Mouse (Mus musculus) liver, embryonic 13.5 days (tissue): ENCODE measurements at regions not wholly inside any gene's neighbourhood (a gene's known extent, or its start where the extent isn't known, plus 50 kb on each side); places are given as distances from the start of the nearest gene placed in this dataset.
"Not testable (repeated sequence)": the region's sequence is repeated elsewhere in the genome, so short reads cannot be mapped to it uniquely, and the experiment has no call there.

Source experiments
- ATAC-seq: fragments of 200-750 bp; cut with Nextera tagmentation; 2 replicates; pipeline ENCODE4 v1.8.0; 2017; ENCODE audit warnings: low read depth, mild to moderate bottlenecking, moderate number of reproducible peaks, moderate library complexity
- DNase-seq: peaks from one replicate; pipeline ENCODE4 v3.0.0; 2022
- H3K27ac ChIP-seq: fragments of 300-500 bp; sonication (generic); 2 replicates; pipeline ENCODE4 v1.5.1; 2015; ENCODE audit warnings: moderate library complexity, mild to moderate bottlenecking, inconsistent platforms
- H3K27me3 ChIP-seq: fragments of 300-500 bp; sonication (generic); 2 replicates; pipeline ENCODE4 v1.6.1; 2015; ENCODE audit warnings: mild to moderate bottlenecking, inconsistent platforms
- H3K36me3 ChIP-seq: fragments of 300-500 bp; sonication (generic); 2 replicates; pipeline ENCODE4 v1.6.1; 2015; ENCODE audit warnings: mild to moderate bottlenecking, inconsistent platforms
- H3K4me1 ChIP-seq: fragments of 300-500 bp; sonication (generic); replicated peaks from 2 replicates; pipeline ENCODE4 v1.6.1; 2015; ENCODE audit warnings: inconsistent platforms
- H3K4me2 ChIP-seq: fragments of 300-500 bp; sonication (generic); 2 replicates; pipeline ENCODE4 v1.6.1; 2015; ENCODE audit warnings: inconsistent platforms, mild to moderate bottlenecking, moderate library complexity
- H3K4me3 ChIP-seq: fragments of 300-500 bp; sonication (generic); replicated peaks from 2 replicates; pipeline ENCODE4 v1.5.1; 2015; ENCODE audit warnings: mild to moderate bottlenecking, inconsistent platforms
- H3K9ac ChIP-seq: fragments of 300-500 bp; sonication (generic); 2 replicates; pipeline ENCODE4 v1.6.1; 2015; ENCODE audit warnings: mild to moderate bottlenecking, inconsistent platforms
- H3K9me3 ChIP-seq: fragments of 300-500 bp; sonication (generic); replicated peaks from 2 replicates; pipeline ENCODE4 v1.6.1; 2016; ENCODE audit warnings: inconsistent platforms
- WGBS: fragments of 180-500 bp; shearing (Covaris S2); methylation state at CpG from one replicate; pipeline ENCODE4 v1.1.7; 2015; ENCODE audit not compliant: insufficient replicate concordance; 5-methylcytosine and 5-hydroxymethylcytosine counted together

- ATAC-seq (no peak), DNase-seq (no peak)
- no peak overlapping the region for H3K9ac ChIP-seq
- no peaks in the 10 kb centered on the region for H3K27me3 ChIP-seq
- H3K27ac ChIP-seq = no peak overlapping the region
- no peaks in the 10 kb centered on the region for H3K4me1 ChIP-seq
- H3K4me3 ChIP-seq = no peak overlapping the region
- no peak overlapping the region for H3K4me2 ChIP-seq
- H3K36me3 ChIP-seq = no peaks in the 10 kb centered on the region
- 49% methylated on average over 2 of the region's 2 CpGs for WGBS
- no peaks in the 10 kb centered on the region for H3K9me3 ChIP-seq
Observed at GRCm38 (mm10) chr15:42100730-42101129, 1966.6 kb downstream of the 9330182O14Rik start.

- Histone ChIP-seq H3K4me2 (no peak overlapping the region), H3K9ac (no peak overlapping the region), H3K4me1 (no peaks in the 10 kb centered on the region), H3K4me3 (no peak overlapping the region), H3K9me3 (no peaks in the 10 kb centered on the region), H3K27me3 (no peaks in the 10 kb centered on the region), H3K36me3 (no peaks in the 10 kb centered on the region), H3K27ac (no peak overlapping the region)
- DNase-seq (no peak), ATAC-seq (no peak)
- WGBS = 58% methylated on average over 2 of the region's 2 CpGs
Observed at GRCm38 (mm10) chr15:42104816-42105215, 1970.7 kb downstream of the 9330182O14Rik start.

GRCm38 (mm10) chr15:42107106-42107505 is 1972.9 kb downstream of the 9330182O14Rik start:
- Histone ChIP-seq H3K4me3 (no peak overlapping the region), H3K36me3 (no peaks in the 10 kb centered on the region), H3K4me1 (no peaks in the 10 kb centered on the region), H3K27me3 (no peaks in the 10 kb centered on the region), H3K9ac (no peak overlapping the region), H3K9me3 (no peaks in the 10 kb centered on the region), H3K4me2 (no peak overlapping the region), H3K27ac (no peak overlapping the region)
- ATAC-seq (no peak), DNase-seq (no peak)

DNA sequence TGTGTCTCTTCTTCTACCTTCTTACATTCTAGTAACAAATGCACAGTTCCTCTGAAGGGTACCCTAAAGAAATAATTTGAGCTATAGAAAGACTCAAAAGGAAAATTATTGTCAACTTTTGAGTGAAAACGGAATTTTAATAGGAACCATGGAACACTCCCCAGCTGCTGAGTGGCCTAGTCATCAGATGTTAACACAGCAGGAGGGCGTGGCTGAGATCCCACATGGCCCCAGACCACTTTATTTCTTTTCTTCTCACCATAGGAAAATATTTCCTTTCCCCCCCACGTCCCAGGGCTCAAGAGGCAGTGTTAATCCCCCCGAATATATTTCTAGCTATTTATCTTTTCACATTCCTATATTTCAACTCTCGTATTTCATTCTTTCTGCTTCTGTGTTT is 1977.6 kb downstream of the 9330182O14Rik start:
- Histone ChIP-seq H3K4me2 (no peak overlapping the region), H3K9ac (no peak overlapping the region), H3K4me1 (no peaks in the 10 kb centered on the region), H3K36me3 (no peaks in the 10 kb centered on the region), H3K27me3 (no peaks in the 10 kb centered on the region), H3K9me3 (no peaks in the 10 kb centered on the region), H3K4me3 (no peak overlapping the region), H3K27ac (no peak overlapping the region)
- WGBS = 50% methylated on average over 5 of the region's 5 CpGs
- DNase-seq (no peak), ATAC-seq (no peak)

- no peak for DNase-seq
- 69% methylated on average over 1 of the region's 1 CpGs for WGBS
- Histone ChIP-seq H3K9me3 (no peaks in the 10 kb centered on the region), H3K4me3 (no peak overlapping the region), H3K9ac (no peak overlapping the region), H3K27me3 (no peaks in the 10 kb centered on the region), H3K27ac (no peak overlapping the region), H3K4me1 (no peaks in the 10 kb centered on the region), H3K4me2 (no peak overlapping the region), H3K36me3 (no peaks in the 10 kb centered on the region)
- ATAC-seq = no peak
Observed at GRCm38 (mm10) chr15:42127471-42127870, 1993.3 kb downstream of the 9330182O14Rik start.

- 69% methylated on average over 3 of the region's 3 CpGs for WGBS
- Histone ChIP-seq H3K36me3 (no peaks in the 10 kb centered on the region), H3K9ac (no peak overlapping the region), H3K27me3 (no peaks in the 10 kb centered on the region), H3K4me1 (no peaks in the 10 kb centered on the region), H3K27ac (no peak overlapping the region), H3K4me3 (no peak overlapping the region), H3K4me2 (no peak overlapping the region), H3K9me3 (no peaks in the 10 kb centered on the region)
- no peak for DNase-seq
- no peak for ATAC-seq
Observed at GRCm38 (mm10) chr15:42128976-42129375, 1994.8 kb downstream of the 9330182O14Rik start.

DNA sequence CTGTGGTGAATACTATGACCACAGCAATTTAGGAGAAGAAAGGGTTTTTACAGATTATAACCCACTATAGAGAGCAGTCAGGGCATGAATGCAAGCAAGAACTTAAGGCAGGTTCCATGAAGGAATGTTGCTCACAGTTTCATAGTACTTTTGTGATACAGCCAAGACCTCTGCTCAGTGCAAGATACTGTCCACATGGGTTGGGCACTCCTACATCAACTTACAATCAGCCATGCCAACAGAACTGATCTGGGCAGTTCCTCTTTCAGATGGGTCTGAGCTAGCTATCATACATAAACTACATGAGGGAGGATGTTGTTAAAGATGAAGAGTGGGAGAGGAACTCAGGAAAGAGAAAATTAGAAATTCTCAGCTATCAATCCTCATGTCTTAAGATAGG is 2032.4 kb downstream of the 9330182O14Rik start:
- Histone ChIP-seq H3K4me2 (no peak overlapping the region), H3K27me3 (no peaks in the 10 kb centered on the region), H3K9me3 (no peaks in the 10 kb centered on the region), H3K4me3 (no peak overlapping the region), H3K36me3 (no peaks in the 10 kb centered on the region), H3K27ac (no peak overlapping the region), H3K4me1 (no peaks in the 10 kb centered on the region), H3K9ac (no peak overlapping the region)
- no peak for ATAC-seq
- no peak for DNase-seq

DNA sequence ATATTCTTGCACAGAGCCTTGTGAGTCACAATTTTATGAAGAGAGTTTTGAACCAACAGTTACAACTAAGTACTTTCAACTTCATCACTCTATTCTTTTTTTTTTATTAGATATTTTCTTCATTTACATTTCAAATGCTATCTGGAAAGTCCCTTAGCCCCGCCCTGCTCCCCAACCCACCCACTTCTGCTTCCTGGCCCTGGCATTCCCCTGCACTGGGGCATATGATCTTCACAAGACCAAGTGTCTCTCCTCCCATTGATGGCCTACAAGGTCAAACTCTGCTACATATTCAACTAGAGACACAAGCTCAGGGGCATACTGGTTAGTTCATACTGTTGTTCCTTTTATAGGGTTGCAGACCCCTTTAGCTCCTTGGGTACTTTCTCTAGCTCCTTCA is 2043.6 kb downstream of the 9330182O14Rik start:
- not testable (repeated sequence) for H3K27me3 ChIP-seq, H3K27ac ChIP-seq, H3K9me3 ChIP-seq, DNase-seq, H3K4me3 ChIP-seq, H3K36me3 ChIP-seq, H3K9ac ChIP-seq, H3K4me1 ChIP-seq, H3K4me2 ChIP-seq, ATAC-seq
- 50% methylated on average over 1 of the region's 1 CpGs for WGBS

DNA sequence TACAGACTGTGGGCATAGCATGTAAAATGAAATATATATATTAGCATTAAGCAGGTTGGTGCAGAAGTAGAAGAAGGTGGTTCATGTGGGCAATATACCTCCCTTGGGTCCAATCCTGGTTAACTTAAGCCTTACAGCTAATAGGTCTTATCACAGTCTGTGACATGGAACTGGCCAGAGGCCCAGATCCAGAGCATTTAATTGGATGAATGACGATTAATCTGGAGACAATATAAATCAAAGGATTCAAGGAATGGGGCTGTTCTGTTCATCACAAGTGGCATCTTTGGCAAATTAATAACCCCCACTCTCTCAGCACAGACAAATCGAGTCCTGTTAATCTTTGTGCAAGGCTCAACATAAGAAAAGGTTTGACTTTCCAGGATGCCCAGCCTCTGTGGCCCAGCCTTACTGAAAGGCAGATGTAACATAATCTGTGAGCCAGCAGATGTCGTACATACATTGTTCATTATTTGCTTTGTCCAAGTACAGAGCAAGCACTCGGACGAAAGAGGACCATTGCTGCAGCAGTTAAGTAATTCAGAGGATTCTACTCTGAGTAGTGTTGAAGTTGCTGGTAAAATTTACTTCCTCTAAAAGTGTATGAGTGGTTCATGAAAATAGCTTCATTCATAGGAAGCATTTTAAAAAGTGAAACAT is 2073.2 kb downstream of the 9330182O14Rik start:
- no peak overlapping the region for H3K27ac ChIP-seq
- H3K4me2 ChIP-seq = no peak overlapping the region
- no peaks in the 10 kb centered on the region for H3K9me3 ChIP-seq
- ATAC-seq (no peak), DNase-seq (no peak)
- H3K4me3 ChIP-seq = no peak overlapping the region
- no peak overlapping the region for H3K9ac ChIP-seq
- no peaks in the 10 kb centered on the region for H3K36me3 ChIP-seq
- H3K27me3 ChIP-seq = no peaks in the 10 kb centered on the region
- H3K4me1 ChIP-seq = no peaks in the 10 kb centered on the region
- whole genome bisulfite sequencing = 46% methylated on average over 5 of the region's 5 CpGs

DNA sequence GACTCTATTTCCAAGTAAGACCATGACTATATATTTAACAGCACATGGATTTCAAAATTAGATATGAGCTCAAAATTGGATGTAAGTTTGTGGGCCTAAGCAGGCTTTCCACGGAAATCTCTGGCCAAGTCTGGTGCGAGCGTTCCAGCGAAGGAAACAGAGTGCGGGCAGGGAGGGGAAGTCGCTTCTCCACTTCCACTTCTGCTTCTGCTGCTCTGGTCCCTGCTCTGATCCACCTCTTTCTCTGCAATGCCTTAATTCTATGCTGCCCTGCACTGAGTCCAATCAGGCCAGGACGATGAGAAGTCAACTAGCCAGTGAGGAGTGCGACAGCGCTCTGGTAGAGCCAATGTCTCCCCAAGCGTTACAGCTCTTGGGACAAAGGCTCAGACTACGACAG is 2085.3 kb downstream of the 9330182O14Rik start:
- H3K27ac ChIP-seq = no peak overlapping the region
- no peaks in the 10 kb centered on the region for H3K9me3 ChIP-seq
- H3K4me1 ChIP-seq = no peaks in the 10 kb centered on the region
- H3K27me3 ChIP-seq = no peaks in the 10 kb centered on the region
- no peak overlapping the region for H3K9ac ChIP-seq
- WGBS = 49% methylated on average over 11 of the region's 11 CpGs
- DNase-seq = no peak
- no peak overlapping the region for H3K4me3 ChIP-seq
- H3K36me3 ChIP-seq = no peaks in the 10 kb centered on the region
- no peak for ATAC-seq
- no peak overlapping the region for H3K4me2 ChIP-seq

GRCm38 (mm10) chr15:42220005-42220404 is 2085.8 kb downstream of the 9330182O14Rik start:
- Histone ChIP-seq H3K27me3 (no peaks in the 10 kb centered on the region), H3K4me3 (no peak overlapping the region), H3K9me3 (no peaks in the 10 kb centered on the region), H3K27ac (no peak overlapping the region), H3K4me2 (no peak overlapping the region), H3K9ac (no peak overlapping the region), H3K4me1 (no peaks in the 10 kb centered on the region), H3K36me3 (no peaks in the 10 kb centered on the region)
- 57% methylated on average over 3 of the region's 3 CpGs for WGBS
- DNase-seq (no peak), ATAC-seq (no peak)

- Histone ChIP-seq H3K9ac (no peak overlapping the region), H3K9me3 (no peaks in the 10 kb centered on the region), H3K27me3 (no peaks in the 10 kb centered on the region), H3K36me3 (no peaks in the 10 kb centered on the region), H3K4me3 (no peak overlapping the region), H3K4me2 (no peak overlapping the region), H3K27ac (no peak overlapping the region), H3K4me1 (no peaks in the 10 kb centered on the region)
- WGBS = 33% methylated on average over 1 of the region's 1 CpGs
- ATAC-seq = no peak
- no peak for DNase-seq
Observed at GRCm38 (mm10) chr15:42225006-42225405, 2090.8 kb downstream of the 9330182O14Rik start.
